Mouse (Mus musculus): ENCODE measurements at regions not wholly inside any gene's neighbourhood (a gene's known extent, or its start where the extent isn't known, plus 50 kb on each side); places are given as distances from the start of the nearest gene placed in this dataset.

DNA sequence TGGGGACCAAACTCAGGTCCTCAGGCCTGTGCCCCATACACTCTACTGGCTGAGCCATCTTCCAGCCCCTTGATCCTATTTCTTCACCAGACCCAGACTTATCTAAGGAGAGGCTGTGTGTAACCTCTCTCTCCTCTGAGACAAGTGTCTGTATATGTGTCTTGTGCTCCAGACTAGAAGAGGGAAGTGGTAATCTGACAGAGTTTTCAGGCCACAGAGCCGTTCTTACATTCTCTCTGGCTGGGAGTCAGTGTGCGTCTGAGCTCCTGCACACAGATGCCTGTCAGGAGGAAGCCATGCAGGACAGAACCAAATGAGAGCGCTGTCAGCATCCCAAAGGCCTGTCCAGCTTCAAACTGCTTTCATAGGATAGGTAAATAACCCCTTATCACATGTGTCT is 60.8 kb upstream of the Spred2 start:
- TF ChIP-seq CTCF (IDR thresholded peaks at IDR 0.05; ENCODE audit: borderline replicate concordance, insufficient read depth, low read depth, low read length): no peak
- no peak for TF ChIP-seq POLR2A (IDR thresholded peaks at IDR 0.05; ENCODE audit: borderline replicate concordance, insufficient read depth, low read length)

Data from cerebellum, adult 2 months (tissue).